Mouse (Mus musculus): ENCODE measurements around the gene Bach2. TPM values are rescaled to one million over a fixed set of nuclear protein-coding genes. Genes with fewer than 3 reads are reported as not detected.

Bach2 gene
- polyA plus RNA-seq, 1 experiment, result 14.1 TPM

DNA sequence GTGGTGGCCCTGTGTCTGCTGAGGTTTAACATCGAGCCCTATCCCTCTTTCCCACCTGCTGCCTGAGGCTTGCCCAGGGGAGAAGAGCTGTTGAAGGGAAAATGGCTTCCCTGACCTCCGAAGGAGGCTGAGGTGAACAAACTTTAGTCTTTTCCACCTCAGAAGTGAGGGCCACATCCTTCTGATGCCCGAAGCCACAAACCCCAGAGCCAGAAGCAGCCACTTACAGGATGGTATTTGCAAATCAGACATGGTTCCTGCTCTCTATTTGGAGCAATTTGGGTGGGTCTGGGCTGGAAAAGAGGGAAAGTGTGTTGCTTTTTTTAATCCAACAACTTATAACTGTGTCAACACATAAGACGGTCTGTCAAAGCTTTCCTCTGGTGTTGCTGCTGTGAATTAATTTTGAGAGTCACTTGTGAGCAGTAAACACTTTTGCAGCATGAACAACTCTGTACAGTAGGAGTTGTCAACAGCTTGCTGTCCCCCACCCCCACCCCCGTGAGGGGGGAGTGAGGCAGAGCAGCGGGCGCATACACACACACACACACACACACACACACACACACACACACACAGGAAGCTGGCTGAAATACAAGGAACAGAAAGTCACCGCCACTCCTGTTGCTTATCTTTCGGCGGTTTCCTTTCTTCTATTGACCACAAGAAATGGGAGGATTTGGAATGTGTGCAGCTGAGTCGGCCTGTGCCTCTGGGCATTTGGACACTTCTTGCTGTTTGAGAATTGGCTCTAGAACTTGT lies 149.1 kb downstream of the Bach2 start:
- Histone ChIP-seq H3K36me3 (ENCODE audit: control insufficient read depth, insufficient read depth, low read length) (peaks cover 2% of the 10 kb centered on the region; the same call in 1 of the 2 replicates), H3K4me1 (ENCODE audit: control insufficient read depth, insufficient read depth, insufficient read length) (peaks cover 15% of the 10 kb centered on the region; the same call in 1 of the 2 replicates), H3K27ac (ENCODE audit: insufficient read depth, low read length) (peak overlapping the region; percentile 81), H3K27me3 (ENCODE audit: control insufficient read depth, insufficient read depth, low read length) (no peaks in the 10 kb centered on the region), H3K4me3 (ENCODE audit: extremely low read depth, insufficient read depth, insufficient read length) (no peak overlapping the region)
- WGBS, result 7% methylated on average over 11 of the region's 11 CpGs
- peak in 1 of 2 experiments; percentile 71 for DNase-seq (ENCODE audit: low read depth in 1 of 2, low spot score in 2 of 2)
- no peak for TF ChIP-seq POLR2A (IDR thresholded peaks at IDR 0.05; ENCODE audit: low read depth, low read length)
- no peak for TF ChIP-seq CTCF (IDR thresholded peaks at IDR 0.05; ENCODE audit: extremely low read depth, insufficient read depth, insufficient read length, insufficient replicate concordance)

GRCm38 (mm10) chr4:32388564-32388963 lies 150.0 kb downstream of the Bach2 start:
- DNase-seq (ENCODE audit: low read depth in 1 of 2, low spot score in 2 of 2), result no peak
- H3K27me3 ChIP-seq (ENCODE audit: control insufficient read depth, insufficient read depth, low read length), result no peaks in the 10 kb centered on the region
- H3K27ac ChIP-seq (ENCODE audit: insufficient read depth, low read length), result peak overlapping the region; percentile 81
- TF ChIP-seq POLR2A (IDR thresholded peaks at IDR 0.05; ENCODE audit: low read depth, low read length), result no peak
- no peak for TF ChIP-seq CTCF (IDR thresholded peaks at IDR 0.05; ENCODE audit: extremely low read depth, insufficient read depth, insufficient read length, insufficient replicate concordance)
- H3K4me3 ChIP-seq (ENCODE audit: extremely low read depth, insufficient read depth, insufficient read length), result no peak overlapping the region
- WGBS, result 54% methylated on average over 9 of the region's 9 CpGs
- peaks cover 2% of the 10 kb centered on the region; the same call in 1 of the 2 replicates for H3K36me3 ChIP-seq (ENCODE audit: control insufficient read depth, insufficient read depth, low read length)
- H3K4me1 ChIP-seq (ENCODE audit: control insufficient read depth, insufficient read depth, insufficient read length), result peaks cover 15% of the 10 kb centered on the region; the same call in 1 of the 2 replicates

DNA sequence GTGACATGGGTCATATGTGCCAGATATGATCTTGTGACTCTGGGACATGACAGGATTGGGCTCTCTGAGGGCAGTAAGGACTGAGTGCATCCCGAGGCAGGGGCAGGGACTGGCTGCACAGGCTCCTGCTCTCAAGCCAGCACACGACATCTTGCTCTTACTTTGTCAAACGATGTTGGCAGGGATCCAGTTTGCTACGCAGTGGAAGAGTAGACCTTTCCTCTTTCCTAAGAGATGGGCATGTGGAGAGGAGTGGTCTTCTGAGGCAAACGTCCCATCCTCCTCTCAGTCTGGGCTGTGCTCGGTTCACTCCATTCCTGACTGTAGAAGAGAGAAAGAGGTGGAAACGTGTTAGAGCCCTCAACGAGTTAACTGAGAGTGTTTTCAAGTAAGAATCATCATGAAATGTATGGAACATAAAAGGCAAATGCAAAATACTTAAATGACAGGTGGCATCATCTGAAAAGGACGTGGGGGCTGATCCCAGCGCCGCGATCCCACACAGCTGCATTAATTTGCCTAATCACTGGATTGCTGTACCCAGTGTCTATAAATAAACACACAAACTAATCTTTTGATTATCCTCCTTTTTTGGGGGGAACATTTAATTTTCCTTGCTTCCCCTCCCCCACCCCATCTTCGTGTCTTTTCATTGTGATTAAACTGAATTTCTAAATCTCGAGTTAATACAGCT lies 150.7 kb downstream of the Bach2 start:
- TF ChIP-seq CTCF (IDR thresholded peaks at IDR 0.05; ENCODE audit: extremely low read depth, insufficient read depth, insufficient read length, insufficient replicate concordance), result no peak
- Histone ChIP-seq H3K4me1 (ENCODE audit: control insufficient read depth, insufficient read depth, insufficient read length) (peaks cover 15% of the 10 kb centered on the region; the same call in 1 of the 2 replicates), H3K27ac (ENCODE audit: insufficient read depth, low read length) (no peak overlapping the region), H3K4me3 (ENCODE audit: extremely low read depth, insufficient read depth, insufficient read length) (no peak overlapping the region), H3K27me3 (ENCODE audit: control insufficient read depth, insufficient read depth, low read length) (no peaks in the 10 kb centered on the region), H3K36me3 (ENCODE audit: control insufficient read depth, insufficient read depth, low read length) (peaks cover 2% of the 10 kb centered on the region; the same call in 1 of the 2 replicates)
- no peak for DNase-seq (ENCODE audit: low read depth in 1 of 2, low spot score in 2 of 2)
- WGBS, result 68% methylated on average over 14 of the region's 14 CpGs

GRCm38 (mm10) chr4:32391260-32391659 lies 152.7 kb downstream of the Bach2 start:
- Histone ChIP-seq H3K36me3 (ENCODE audit: control insufficient read depth, insufficient read depth, low read length) (no peaks in the 10 kb centered on the region), H3K4me1 (ENCODE audit: control insufficient read depth, insufficient read depth, insufficient read length) (peaks cover 15% of the 10 kb centered on the region; the same call in 1 of the 2 replicates), H3K27ac (ENCODE audit: insufficient read depth, low read length) (no peak overlapping the region), H3K4me3 (ENCODE audit: extremely low read depth, insufficient read depth, insufficient read length) (no peak overlapping the region), H3K27me3 (ENCODE audit: control insufficient read depth, insufficient read depth, low read length) (no peaks in the 10 kb centered on the region)
- no peak for DNase-seq (ENCODE audit: low read depth in 1 of 2, low spot score in 2 of 2)
- TF ChIP-seq POLR2A (IDR thresholded peaks at IDR 0.05; ENCODE audit: low read depth, low read length), result no peak
- no peak for TF ChIP-seq CTCF (IDR thresholded peaks at IDR 0.05; ENCODE audit: extremely low read depth, insufficient read depth, insufficient read length, insufficient replicate concordance)
- WGBS, result 62% methylated on average over 8 of the region's 8 CpGs

DNA sequence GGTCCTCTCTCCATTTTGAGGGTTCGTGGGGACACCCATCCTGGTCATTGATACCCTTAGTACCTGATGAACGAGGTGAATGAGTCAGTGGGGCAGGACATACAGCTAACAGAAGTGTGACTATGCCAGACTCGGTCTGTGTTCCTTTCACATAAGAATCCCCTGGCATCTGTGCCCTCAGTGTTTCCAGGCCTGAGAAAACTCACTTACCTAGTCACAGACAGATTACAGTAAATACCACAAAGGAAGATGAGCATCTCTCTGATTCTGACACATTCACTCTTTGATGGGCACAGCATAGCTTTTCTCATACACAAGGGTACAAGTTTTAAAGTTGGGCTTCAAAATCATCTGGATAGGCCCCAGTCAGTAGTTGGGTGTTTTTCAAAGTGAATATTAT lies 154.6 kb downstream of the Bach2 start:
- no peaks in the 10 kb centered on the region for H3K36me3 ChIP-seq (ENCODE audit: control insufficient read depth, insufficient read depth, low read length)
- H3K27ac ChIP-seq (ENCODE audit: insufficient read depth, low read length), result no peak overlapping the region
- no peaks in the 10 kb centered on the region for H3K27me3 ChIP-seq (ENCODE audit: control insufficient read depth, insufficient read depth, low read length)
- WGBS, result 82% methylated on average over 3 of the region's 3 CpGs
- H3K4me1 ChIP-seq (ENCODE audit: control insufficient read depth, insufficient read depth, insufficient read length), result peaks cover 6% of the 10 kb centered on the region; the same call in 1 of the 2 replicates
- no peak for DNase-seq (ENCODE audit: low read depth in 1 of 2, low spot score in 2 of 2)
- TF ChIP-seq CTCF (IDR thresholded peaks at IDR 0.05; ENCODE audit: extremely low read depth, insufficient read depth, insufficient read length, insufficient replicate concordance) (no peak), POLR2A (IDR thresholded peaks at IDR 0.05; ENCODE audit: low read depth, low read length) (no peak)
- H3K4me3 ChIP-seq (ENCODE audit: extremely low read depth, insufficient read depth, insufficient read length), result no peak overlapping the region

DNA sequence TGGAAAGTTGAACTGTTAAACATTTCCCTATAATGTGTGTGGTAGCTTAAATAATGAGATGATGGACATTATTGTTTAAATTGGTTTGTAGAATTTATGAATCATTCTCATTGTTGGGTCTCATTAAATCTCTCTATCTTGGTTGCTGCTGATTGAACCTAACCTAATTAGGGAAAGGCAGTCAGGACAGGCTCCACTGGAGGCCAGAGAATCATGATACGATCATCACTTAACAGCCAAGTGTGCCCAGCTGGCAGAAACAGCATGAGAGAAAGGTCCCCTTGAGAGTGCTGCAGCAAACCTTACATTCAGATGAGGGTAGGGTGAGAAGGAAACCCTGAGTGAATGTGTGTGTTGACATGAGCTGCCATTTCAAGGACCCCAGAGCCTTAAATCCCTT lies 155.3 kb downstream of the Bach2 start:
- 81% methylated on average over 1 of the region's 1 CpGs for WGBS
- H3K4me1 ChIP-seq (ENCODE audit: control insufficient read depth, insufficient read depth, insufficient read length), result no peaks in the 10 kb centered on the region; the same call in 1 of the 2 replicates
- H3K4me3 ChIP-seq (ENCODE audit: extremely low read depth, insufficient read depth, insufficient read length), result no peak overlapping the region
- DNase-seq (ENCODE audit: low read depth in 1 of 2, low spot score in 2 of 2), result no peak
- H3K27me3 ChIP-seq (ENCODE audit: control insufficient read depth, insufficient read depth, low read length), result no peaks in the 10 kb centered on the region
- TF ChIP-seq CTCF (IDR thresholded peaks at IDR 0.05; ENCODE audit: extremely low read depth, insufficient read depth, insufficient read length, insufficient replicate concordance) (no peak), POLR2A (IDR thresholded peaks at IDR 0.05; ENCODE audit: low read depth, low read length) (no peak)
- no peaks in the 10 kb centered on the region for H3K36me3 ChIP-seq (ENCODE audit: control insufficient read depth, insufficient read depth, low read length)
- H3K27ac ChIP-seq (ENCODE audit: insufficient read depth, low read length), result peak overlapping the region; percentile 66; the same call in 1 of the 2 replicates

Measured in spleen, adult 2 months (tissue).